Mouse (Mus musculus): ENCODE measurements around the gene Crybg1.

DNA sequence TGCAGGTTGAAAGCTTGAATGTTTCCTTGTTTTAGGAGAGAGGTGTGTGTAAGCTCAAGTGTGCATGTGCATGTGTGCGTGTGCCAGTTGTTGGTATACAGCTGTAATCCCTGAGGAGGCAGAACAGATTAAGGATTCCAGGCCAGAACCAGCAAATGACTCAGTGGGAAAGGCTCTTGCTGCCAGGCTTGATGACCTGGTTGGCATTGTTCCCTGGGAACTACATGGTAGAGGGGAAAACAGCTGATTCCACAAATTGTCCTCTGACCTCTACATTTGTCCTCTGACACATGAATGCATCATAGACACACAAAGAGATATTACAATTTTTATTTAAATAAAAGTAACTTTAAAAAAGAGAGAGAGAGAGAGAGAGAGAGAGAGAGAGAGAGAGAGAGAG, 122.5 kb downstream of the Crybg1 start:
- TF ChIP-seq NELFE (IDR thresholded peaks at IDR 0.05; ENCODE audit: low read depth, low read length) = no peak
- TF ChIP-seq CTCF (conservative IDR thresholded peaks at IDR 0.05 in 1 of 2, IDR thresholded peaks at IDR 0.05 in 1 of 2; ENCODE audit: low read depth in 2 of 2, low read length in 2 of 2) = no peak
- TF ChIP-seq TCF12 (IDR thresholded peaks at IDR 0.05; ENCODE audit: low read depth, low read length) = no peak
- no peak for TF ChIP-seq HCFC1 (IDR thresholded peaks at IDR 0.05; ENCODE audit: low read depth, low read length)
- TF ChIP-seq POLR2A (IDR thresholded peaks at IDR 0.05; ENCODE audit: low read depth, low read length) = no peak
- no peak for TF ChIP-seq ETS1 (conservative IDR thresholded peaks at IDR 0.05; ENCODE audit: low read depth, low read length)
- TF ChIP-seq MAFK (IDR thresholded peaks at IDR 0.05; ENCODE audit: insufficient replicate concordance, low read length) = no peak
- TF ChIP-seq EP300 (IDR thresholded peaks at IDR 0.05; ENCODE audit: low read length) = no peak
- TF ChIP-seq ZC3H11A (IDR thresholded peaks at IDR 0.05; ENCODE audit: low read depth, low read length) = no peak
